Mouse (Mus musculus) liver, embryonic 14.5 days (tissue): Measurements from ENCODE around the gene Ccdc114.

Source experiments
- CTCF ChIP-seq: IDR thresholded peaks from 2 replicates; pipeline ENCODE4 v1.5.1; 2016; ENCODE audit warnings: antibody characterized with exemption, low read depth, control low read depth
- EP300 ChIP-seq: IDR thresholded peaks from 2 replicates; pipeline ENCODE4 v1.6.1; 2016; ENCODE audit warnings: antibody characterized with exemption, low read depth

- TF ChIP-seq EP300 (no peak), CTCF (no peak)
Observed at GRCm38 (mm10) chr7:45880531-45880930, 43.3 kb upstream of the Ccdc114 start.
